Mouse (Mus musculus): ENCODE data around the gene Sh2d1b1. TPM values are rescaled to one million over a fixed set of nuclear protein-coding genes. Genes with fewer than 3 reads are reported as not detected.
A peak's percentile ranks its signal among the peaks of the same experiment; 100 is the strongest.
"Not testable (repeated sequence)": the region's sequence is repeated elsewhere in the genome, so short reads cannot be mapped to it uniquely, and the experiment has no call there.

The Sh2d1b1 gene
- total RNA-seq (2014; rRNA removed): not detected in 2 replicates
- not detected in 2 replicates for polyA plus RNA-seq (2015; fragmentation: Nextera tagmentation; extraction: Ambion mirVana)

GRCm38 (mm10) chr1:170277016-170277415 is at the start of gene Sh2d1b1:
TSS of gene Sh2d1b1 (plus strand) at chr1:170277320.
- no peaks in the 10 kb centered on the region for H3K9me3 ChIP-seq (ENCODE audit: low read length)
- no peak for TF ChIP-seq CTCF (IDR thresholded peaks at IDR 0.05; ENCODE audit: low read depth)
- H3K27ac ChIP-seq (ENCODE audit: low read depth, low read length): no peak within 1 kb of the TSS
- no peak within 1 kb of the TSS for H3K4me3 ChIP-seq (ENCODE audit: low read depth, low read length)
- H3K4me1 ChIP-seq (ENCODE audit: insufficient read depth): no peaks in the 10 kb centered on the region
- DNase-seq (no peak), ATAC-seq (no peak)
- no peaks in the 10 kb centered on the region for H3K36me3 ChIP-seq (ENCODE audit: insufficient read depth)
- 97% methylated on average over 2 of the region's 3 CpGs for WGBS
- no peak within 1 kb of the TSS for H3K9ac ChIP-seq
- no peaks in the 10 kb centered on the region for H3K27me3 ChIP-seq (ENCODE audit: insufficient read depth, low read length)
- H3K4me2 ChIP-seq (ENCODE audit: low read depth): no peak within 1 kb of the TSS

DNA sequence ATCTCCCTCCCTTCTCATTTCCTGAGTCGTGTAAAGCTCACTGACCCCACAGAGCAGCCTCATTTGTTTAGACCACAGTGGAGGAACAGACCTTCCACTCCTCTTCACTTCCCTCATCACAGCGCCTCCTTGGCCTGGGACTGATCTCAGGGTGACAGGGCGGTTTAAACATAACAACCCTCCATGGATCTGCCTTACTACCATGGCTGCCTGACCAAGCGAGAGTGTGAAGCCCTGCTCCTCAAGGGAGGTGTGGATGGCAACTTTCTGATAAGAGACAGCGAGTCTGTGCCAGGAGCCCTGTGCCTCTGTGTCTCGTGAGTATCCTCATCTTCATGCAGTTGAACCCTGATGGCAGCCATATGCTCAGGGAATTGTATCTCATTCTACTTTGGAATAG is 44.4 kb upstream of the Sh2d1b1 start, which contains the start of gene Sh2d1b2:
TSS of gene Sh2d1b2 (plus strand) at position 62 of the 400 bp plus-strand sequence.
- not testable (repeated sequence) for H3K4me2 ChIP-seq (ENCODE audit: low read depth); H3K9ac ChIP-seq; H3K9me3 ChIP-seq (ENCODE audit: low read length); H3K4me3 ChIP-seq (ENCODE audit: low read depth, low read length); H3K4me1 ChIP-seq (ENCODE audit: insufficient read depth); DNase-seq; H3K36me3 ChIP-seq (ENCODE audit: insufficient read depth); H3K27me3 ChIP-seq (ENCODE audit: insufficient read depth, low read length); H3K27ac ChIP-seq (ENCODE audit: low read depth, low read length); ATAC-seq
- 74% methylated on average over 5 of the region's 6 CpGs for WGBS

DNA sequence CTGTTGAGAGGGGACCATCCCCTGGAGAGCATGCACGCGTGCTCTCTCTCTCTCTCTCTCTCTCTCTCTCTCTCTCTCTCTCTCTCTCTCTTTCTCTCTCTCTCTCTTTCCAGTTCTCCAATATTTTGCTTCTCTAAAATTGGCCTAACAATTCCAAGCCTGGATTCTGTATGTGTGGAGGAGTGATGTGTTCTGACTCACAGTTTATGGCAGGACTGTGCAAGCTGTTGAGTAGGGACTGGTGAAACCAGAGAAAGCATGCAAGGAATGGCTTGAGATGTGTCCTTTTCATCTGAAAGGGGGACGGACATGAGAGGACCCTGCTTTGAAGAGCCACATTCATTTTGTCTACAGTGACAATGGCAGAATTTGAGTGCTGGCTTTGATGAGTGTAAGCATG is 32.1 kb upstream of the Sh2d1b1 start:
- TF ChIP-seq CTCF (IDR thresholded peaks at IDR 0.05; ENCODE audit: low read depth): no peak
- H3K36me3 ChIP-seq (ENCODE audit: insufficient read depth): no peaks in the 10 kb centered on the region
- H3K4me1 ChIP-seq (ENCODE audit: insufficient read depth): no peaks in the 10 kb centered on the region
- no peak overlapping the region for H3K27ac ChIP-seq (ENCODE audit: low read depth, low read length)
- no peaks in the 10 kb centered on the region for H3K27me3 ChIP-seq (ENCODE audit: insufficient read depth, low read length)
- H3K4me2 ChIP-seq (ENCODE audit: low read depth): no peak overlapping the region
- DNase-seq (no peak), ATAC-seq (no peak)
- H3K9ac ChIP-seq: no peak overlapping the region
- 85% methylated on average over 3 of the region's 3 CpGs for WGBS
- no peaks in the 10 kb centered on the region for H3K9me3 ChIP-seq (ENCODE audit: low read length)
- H3K4me3 ChIP-seq (ENCODE audit: low read depth, low read length): no peak overlapping the region

- WGBS: 32% methylated on average over 29 of the region's 30 CpGs
- ATAC-seq (no peak; the same call in 1 of the 2 replicates), DNase-seq (no peak)
- Histone ChIP-seq H3K27me3 (ENCODE audit: insufficient read depth, low read length) (no peaks in the 10 kb centered on the region), H3K9ac (peak overlapping the region; percentile 74), H3K4me3 (ENCODE audit: low read depth, low read length) (peak overlapping the region; percentile 60), H3K27ac (ENCODE audit: low read depth, low read length) (no peak overlapping the region), H3K4me1 (ENCODE audit: insufficient read depth) (no peaks in the 10 kb centered on the region), H3K4me2 (ENCODE audit: low read depth) (peak overlapping the region; percentile 86), H3K36me3 (ENCODE audit: insufficient read depth) (no peaks in the 10 kb centered on the region), H3K9me3 (ENCODE audit: low read length) (no peaks in the 10 kb centered on the region)
- no peak for TF ChIP-seq CTCF (IDR thresholded peaks at IDR 0.05; ENCODE audit: low read depth)
Observed at GRCm38 (mm10) chr1:170254893-170255559, 22.1 kb upstream of the Sh2d1b1 start.

DNA sequence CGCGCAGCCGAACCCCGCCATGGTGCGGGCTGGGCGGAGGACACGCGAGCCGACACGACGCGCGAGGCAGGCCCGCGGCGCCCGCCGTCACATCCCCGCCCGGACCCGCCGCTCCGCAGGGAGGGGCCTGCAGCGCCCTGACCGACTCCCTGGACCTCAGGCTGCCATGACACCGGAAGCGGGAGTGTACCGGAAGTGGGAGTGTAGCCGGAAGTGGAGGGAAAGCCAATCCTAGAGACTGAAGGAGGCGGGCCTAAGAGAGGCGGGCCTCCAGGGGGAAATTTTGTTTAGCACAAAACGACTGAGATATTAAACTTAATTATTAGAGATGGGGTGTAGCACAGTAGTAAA is 21.6 kb upstream of the Sh2d1b1 start:
- H3K27ac ChIP-seq (ENCODE audit: low read depth, low read length): no peak overlapping the region
- peak; percentile 100 for ATAC-seq
- H3K9ac ChIP-seq: peak overlapping the region; percentile 74
- 4% methylated on average over 32 of the region's 32 CpGs for WGBS
- H3K4me3 ChIP-seq (ENCODE audit: low read depth, low read length): peak overlapping the region; percentile 60
- no peaks in the 10 kb centered on the region for H3K9me3 ChIP-seq (ENCODE audit: low read length)
- peak; percentile 91 for DNase-seq
- no peaks in the 10 kb centered on the region for H3K4me1 ChIP-seq (ENCODE audit: insufficient read depth)
- no peak for TF ChIP-seq CTCF (IDR thresholded peaks at IDR 0.05; ENCODE audit: low read depth)
- no peaks in the 10 kb centered on the region for H3K36me3 ChIP-seq (ENCODE audit: insufficient read depth)
- H3K4me2 ChIP-seq (ENCODE audit: low read depth): peak overlapping the region; percentile 86
- no peaks in the 10 kb centered on the region for H3K27me3 ChIP-seq (ENCODE audit: insufficient read depth, low read length)

GRCm38 (mm10) chr1:170270281-170270680 is 6.8 kb upstream of the Sh2d1b1 start:
- ATAC-seq: no peak
- Histone ChIP-seq H3K4me2 (ENCODE audit: low read depth) (no peak overlapping the region), H3K4me3 (ENCODE audit: low read depth, low read length) (no peak overlapping the region), H3K36me3 (ENCODE audit: insufficient read depth) (no peaks in the 10 kb centered on the region), H3K27ac (ENCODE audit: low read depth, low read length) (no peak overlapping the region), H3K9me3 (ENCODE audit: low read length) (0 out of 2 replicates have a peak, but pooled peaks cover 7% of the 10 kb centered on the region), H3K4me1 (ENCODE audit: insufficient read depth) (no peaks in the 10 kb centered on the region), H3K9ac (no peak overlapping the region), H3K27me3 (ENCODE audit: insufficient read depth, low read length) (no peaks in the 10 kb centered on the region)
- no peak for DNase-seq
- WGBS: 85% methylated on average over 6 of the region's 6 CpGs
- TF ChIP-seq CTCF (IDR thresholded peaks at IDR 0.05; ENCODE audit: low read depth): no peak

DNA sequence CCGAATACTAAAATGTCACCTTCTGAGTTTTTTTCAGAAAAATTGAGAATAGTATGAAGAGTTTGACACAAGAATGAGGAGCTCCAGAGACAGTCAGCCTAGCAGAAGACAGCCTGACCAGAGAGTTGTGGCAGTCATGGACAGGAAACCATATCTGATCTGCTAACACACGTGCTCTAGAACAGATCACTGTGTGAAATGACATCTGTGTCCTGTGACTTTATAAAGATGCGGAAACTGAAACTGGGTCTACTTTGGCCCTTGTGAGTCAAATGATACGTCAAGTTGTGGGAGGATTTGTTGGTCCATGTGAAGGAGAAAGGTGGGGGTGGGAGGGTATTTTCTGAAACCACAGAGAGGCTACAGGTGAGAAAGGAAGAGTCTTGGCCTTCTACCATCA is 6.4 kb upstream of the Sh2d1b1 start:
- no peak for ATAC-seq

More for the DNA sequence above, 6.4 kb upstream of the Sh2d1b1 start:
- no peak overlapping the region for H3K4me3 ChIP-seq (ENCODE audit: low read depth, low read length)
- no peaks in the 10 kb centered on the region for H3K4me1 ChIP-seq (ENCODE audit: insufficient read depth)
- no peak overlapping the region for H3K9ac ChIP-seq
- no peak overlapping the region for H3K4me2 ChIP-seq (ENCODE audit: low read depth)
- WGBS: 91% methylated on average over 4 of the region's 4 CpGs
- DNase-seq: no peak
- 0 out of 2 replicates have a peak, but pooled peaks cover 7% of the 10 kb centered on the region for H3K9me3 ChIP-seq (ENCODE audit: low read length)
- H3K27me3 ChIP-seq (ENCODE audit: insufficient read depth, low read length): no peaks in the 10 kb centered on the region
- TF ChIP-seq CTCF (IDR thresholded peaks at IDR 0.05; ENCODE audit: low read depth): no peak
- no peak overlapping the region for H3K27ac ChIP-seq (ENCODE audit: low read depth, low read length)
- no peaks in the 10 kb centered on the region for H3K36me3 ChIP-seq (ENCODE audit: insufficient read depth)

Data from forebrain, postnatal 0 days (tissue).